Mouse (Mus musculus): Measurements from ENCODE around the gene Hivep3. TPM values are rescaled to one million over a fixed set of nuclear protein-coding genes. Genes with fewer than 3 reads are reported as not detected.

The Hivep3 gene
- total and polyA plus RNA-seq, 3 experiments = 14.4 to 32.3 (median 21.2) TPM

- H3K4me1 ChIP-seq (ENCODE audit: control insufficient read depth in 1 of 2, insufficient read depth in 2 of 2) = peaks cover 55 to 100% of the 10 kb centered on the region in 2 experiments
- no peaks in the 10 kb centered on the region for H3K9me3 ChIP-seq (replicated peaks; ENCODE audit: low read length)
- no peak overlapping the region for H3K27ac ChIP-seq (ENCODE audit: insufficient read depth, low read depth)
- peaks cover 0 to 2% of the 10 kb centered on the region in 2 experiments for H3K36me3 ChIP-seq (replicated peaks in 1 of 2; ENCODE audit: control insufficient read depth in 1 of 2, insufficient read depth in 1 of 2, low read length in 1 of 2)
- no peak overlapping the region for H3K4me3 ChIP-seq (replicated peaks in 1 of 3; ENCODE audit: low read depth in 2 of 3, low read length in 2 of 3, poor library complexity in 1 of 3)
- no peaks in the 10 kb centered on the region for H3K27me3 ChIP-seq (replicated peaks)
- dilution Hi-C loops (cut with MboI; ENCODE audit: extremely low pct_ligation_motif_present, extremely low pct_unique_long_range_greater_than_20kb, low sequenced_read_pairs) (no loop called here), in situ Hi-C loops (cut with MboI; ENCODE audit: low pct_ligation_motif_present, low pct_unique_long_range_greater_than_20kb, low sequenced_read_pairs) (no loop called here)
- DNase-seq (ENCODE audit: extremely low read depth) = no peak
- H3K4me2 ChIP-seq (ENCODE audit: insufficient read depth, low read depth, poor library complexity, severe bottlenecking) = no peak overlapping the region
- TF ChIP-seq EP300 (IDR thresholded peaks at IDR 0.05; ENCODE audit: low read length) (no peak), GABPA (IDR thresholded peaks at IDR 0.05; ENCODE audit: insufficient replicate concordance, low read depth, low read length) (no peak), TCF12 (IDR thresholded peaks at IDR 0.05; ENCODE audit: low read depth, low read length) (no peak)
- no peaks in the 10 kb centered on the region for H3K79me2 ChIP-seq (replicated peaks; ENCODE audit: control insufficient read depth, extremely low read depth, insufficient read depth, poor library complexity, severe bottlenecking)
- H3K9ac ChIP-seq (ENCODE audit: insufficient read depth, low read depth) = no peak overlapping the region
These were observed 252.5 kb downstream of the Hivep3 start for GRCm38 (mm10) chr4:119986065-119986464.

GRCm38 (mm10) chr4:119986580-119987291, 253.2 kb downstream of the Hivep3 start:
- Histone ChIP-seq H3K4me1 (ENCODE audit: control insufficient read depth in 1 of 2, insufficient read depth in 2 of 2) (peaks cover 55 to 100% of the 10 kb centered on the region in 2 experiments), H3K9ac (ENCODE audit: insufficient read depth, low read depth) (no peak overlapping the region), H3K4me3 (replicated peaks in 1 of 3; ENCODE audit: low read depth in 2 of 3, low read length in 2 of 3, poor library complexity in 1 of 3) (no peak overlapping the region), H3K79me2 (replicated peaks; ENCODE audit: control insufficient read depth, extremely low read depth, insufficient read depth, poor library complexity, severe bottlenecking) (no peaks in the 10 kb centered on the region), H3K27me3 (replicated peaks) (no peaks in the 10 kb centered on the region), H3K27ac (ENCODE audit: insufficient read depth, low read depth) (no peak overlapping the region), H3K9me3 (replicated peaks; ENCODE audit: low read length) (no peaks in the 10 kb centered on the region), H3K36me3 (replicated peaks in 1 of 2; ENCODE audit: control insufficient read depth in 1 of 2, insufficient read depth in 1 of 2, low read length in 1 of 2) (no peaks in the 10 kb centered on the region), H3K4me2 (ENCODE audit: insufficient read depth, low read depth, poor library complexity, severe bottlenecking) (no peak overlapping the region)
- DNase-seq (ENCODE audit: extremely low read depth) = peak; percentile 47
- in situ Hi-C loops (cut with MboI; ENCODE audit: low pct_ligation_motif_present, low pct_unique_long_range_greater_than_20kb, low sequenced_read_pairs) (no loop called here), dilution Hi-C loops (cut with MboI; ENCODE audit: extremely low pct_ligation_motif_present, extremely low pct_unique_long_range_greater_than_20kb, low sequenced_read_pairs) (no loop called here)
- TF ChIP-seq NRF1 (IDR thresholded peaks at IDR 0.05; ENCODE audit: low read depth, low read length) (no peak), TCF12 (IDR thresholded peaks at IDR 0.05; ENCODE audit: low read depth, low read length) (0 out of 2 replicates have a peak, but pooled peaks have one; percentile 46), UBTF (IDR thresholded peaks at IDR 0.05; ENCODE audit: low read depth, low read length) (no peak), ELF1 (IDR thresholded peaks at IDR 0.05; ENCODE audit: low read depth, low read length) (no peak), TBP (conservative IDR thresholded peaks at IDR 0.05; ENCODE audit: low read depth, low read length) (no peak), JUND (conservative IDR thresholded peaks at IDR 0.05; ENCODE audit: low read depth, low read length) (no peak), ZC3H11A (IDR thresholded peaks at IDR 0.05; ENCODE audit: low read depth, low read length) (no peak), EP300 (IDR thresholded peaks at IDR 0.05; ENCODE audit: low read length) (no peak), ZMIZ1 (IDR thresholded peaks at IDR 0.05; ENCODE audit: low read depth, low read length) (no peak), ZNF384 (IDR thresholded peaks at IDR 0.05; ENCODE audit: low read depth, low read length) (no peak), ETS1 (conservative IDR thresholded peaks at IDR 0.05; ENCODE audit: low read depth, low read length) (0 out of 2 replicates have a peak, but pooled peaks have one; percentile 9), E2F4 (IDR thresholded peaks at IDR 0.05; ENCODE audit: insufficient replicate concordance, low read depth, low read length) (no peak), MXI1 (IDR thresholded peaks at IDR 0.05; ENCODE audit: low read depth, low read length) (no peak), MYC (IDR thresholded peaks at IDR 0.05; ENCODE audit: low read depth, low read length) (no peak), RAD21 (IDR thresholded peaks at IDR 0.05; ENCODE audit: low read depth, low read length) (no peak), MAX (IDR thresholded peaks at IDR 0.05; ENCODE audit: low read length) (no peak)
